Mouse (Mus musculus) CH12.LX (cell line): ENCODE results near the gene Pum1. TPM values are rescaled to one million over a fixed set of nuclear protein-coding genes. Genes with fewer than 3 reads are reported as not detected.

Experiments used
- DNase-seq: peaks from one replicate; pipeline ENCODE4 v3.0.0-alpha.2; 2013; ENCODE audit errors: extremely low read depth
- H3K27ac ChIP-seq: 2 replicates; pipeline ENCODE4 v1.5.1; 2012; ENCODE audit warnings: low read depth, mild to moderate bottlenecking, control low read depth, moderate library complexity; ENCODE audit not compliant: insufficient read depth
- H3K27me3 ChIP-seq: replicated peaks from 2 replicates; pipeline ENCODE3; 2012; ENCODE audit warnings: inconsistent platforms
- H3K36me3 ChIP-seq, 2 experiments: replicated peaks in 1 of 2; 2 replicates each; pipeline versions ENCODE3 to v1.6.1; 2012; ENCODE audit warnings: inconsistent platforms in 1 of 2, low read length in 1 of 2, mild to moderate bottlenecking in 1 of 2, mixed read lengths in 1 of 2, moderate library complexity in 1 of 2; ENCODE audit not compliant: control insufficient read depth in 1 of 2, insufficient read depth in 1 of 2
- H3K4me1 ChIP-seq, 2 experiments: 2 replicates each; pipeline ENCODE4 v1.6.1; 2012; ENCODE audit warnings: inconsistent platforms in 1 of 2, moderate library complexity in 1 of 2; ENCODE audit not compliant: insufficient read depth in 2 of 2, control insufficient read depth in 1 of 2
- H3K4me2 ChIP-seq: 2 replicates; pipeline ENCODE4 v1.6.1; 2012; ENCODE audit warnings: low read depth, mild to moderate bottlenecking, control low read depth; ENCODE audit not compliant: poor library complexity, insufficient read depth, severe bottlenecking
- H3K4me3 ChIP-seq, 3 experiments: fragments of 150-350 bp in 1 of 3; sonication (generic) in 1 of 3; replicated peaks in 1 of 3; 2 replicates each; pipeline versions ENCODE3 to v1.5.1; 2011 to 2012; ENCODE audit warnings: low read depth in 2 of 3, low read length in 2 of 3, mild to moderate bottlenecking in 2 of 3, moderate library complexity in 2 of 3, control low read depth in 1 of 3, improper control_type of control experiment in 1 of 3, inconsistent platforms in 1 of 3, mixed read lengths in 1 of 3; ENCODE audit not compliant: poor library complexity in 1 of 3
- H3K79me2 ChIP-seq: replicated peaks from 2 replicates; pipeline ENCODE4 v1.6.1; 2012; ENCODE audit warnings: mild to moderate bottlenecking, moderate library complexity; ENCODE audit not compliant: control insufficient read depth, poor library complexity, insufficient read depth, severe bottlenecking; ENCODE audit errors: extremely low read depth
- H3K9ac ChIP-seq: 2 replicates; pipeline ENCODE4 v1.6.1; 2012; ENCODE audit warnings: low read depth, mild to moderate bottlenecking, control low read depth, moderate library complexity; ENCODE audit not compliant: insufficient read depth
- H3K9me3 ChIP-seq: replicated peaks from 2 replicates; pipeline ENCODE3; 2012; ENCODE audit warnings: low read length, inconsistent platforms, mixed read lengths
- BHLHE40 ChIP-seq: IDR thresholded peaks from 2 replicates; pipeline ENCODE4 v1.6.1; 2011; ENCODE audit warnings: mild to moderate bottlenecking, low read depth, low read length, improper control_type of control experiment
- CTCF ChIP-seq, 2 experiments: IDR thresholded peaks in 1 of 2; conservative IDR thresholded peaks in 1 of 2; 2 replicates each; pipeline ENCODE4 v1.5.1; 2011 to 2012; ENCODE audit warnings: low read depth in 2 of 2, low read length in 2 of 2, improper control_type of control experiment in 1 of 2, inconsistent platforms in 1 of 2, mild to moderate bottlenecking in 1 of 2, moderate library complexity in 1 of 2
- E2F4 ChIP-seq: IDR thresholded peaks from 2 replicates; pipeline ENCODE4 v1.6.1; 2011; ENCODE audit warnings: low read depth, low read length, improper control_type of control experiment; ENCODE audit not compliant: insufficient replicate concordance
- EP300 ChIP-seq: IDR thresholded peaks from 2 replicates; pipeline ENCODE4 v1.6.1; 2011; ENCODE audit warnings: low read length, improper control_type of control experiment
- ETS1 ChIP-seq: conservative IDR thresholded peaks from 2 replicates; pipeline ENCODE4 v1.6.1; 2012; ENCODE audit warnings: low read depth, mild to moderate bottlenecking, inconsistent platforms, low read length, improper control_type of control experiment, moderate library complexity
- GABPA ChIP-seq: IDR thresholded peaks from 2 replicates; pipeline ENCODE4 v1.6.1; 2012; ENCODE audit warnings: low read depth, low read length, improper control_type of control experiment, inconsistent platforms; ENCODE audit not compliant: insufficient replicate concordance
- HCFC1 ChIP-seq: IDR thresholded peaks from 2 replicates; pipeline ENCODE4 v1.6.1; 2012; ENCODE audit warnings: low read depth, mild to moderate bottlenecking, inconsistent platforms, low read length, improper control_type of control experiment
- IRF4 ChIP-seq: IDR thresholded peaks from 2 replicates; pipeline ENCODE4 v1.6.1; 2014; ENCODE audit warnings: low read depth, mild to moderate bottlenecking, inconsistent platforms, low read length, improper control_type of control experiment
- KAT2A ChIP-seq: IDR thresholded peaks from 2 replicates; pipeline ENCODE4 v1.6.1; 2012; ENCODE audit warnings: low read length, improper control_type of control experiment, inconsistent platforms; ENCODE audit not compliant: insufficient replicate concordance
- MAZ ChIP-seq: IDR thresholded peaks from 2 replicates; pipeline ENCODE4 v1.6.1; 2012; ENCODE audit warnings: low read depth, mild to moderate bottlenecking, inconsistent platforms, low read length, improper control_type of control experiment, moderate library complexity
- MXI1 ChIP-seq: IDR thresholded peaks from 2 replicates; pipeline ENCODE4 v1.6.1; 2011; ENCODE audit warnings: mild to moderate bottlenecking, low read depth, low read length, improper control_type of control experiment
- NRF1 ChIP-seq: IDR thresholded peaks from 2 replicates; pipeline ENCODE4 v1.6.1; 2014; ENCODE audit warnings: low read depth, mild to moderate bottlenecking, inconsistent platforms, low read length, improper control_type of control experiment, moderate library complexity
- PAX5 ChIP-seq: IDR thresholded peaks from 2 replicates; pipeline ENCODE4 v1.6.1; 2012; ENCODE audit warnings: low read length, inconsistent platforms, mixed read lengths
- POLR2AphosphoS2 ChIP-seq: IDR thresholded peaks from 2 replicates; pipeline ENCODE4 v1.6.1; 2011; ENCODE audit warnings: low read depth, low read length, improper control_type of control experiment
- RAD21 ChIP-seq: IDR thresholded peaks from 2 replicates; pipeline ENCODE4 v1.6.1; 2011; ENCODE audit warnings: low read depth, mild to moderate bottlenecking, low read length, improper control_type of control experiment, moderate library complexity
- RCOR1 ChIP-seq: conservative IDR thresholded peaks from 2 replicates; pipeline ENCODE4 v1.6.1; 2012; ENCODE audit warnings: low read depth, mild to moderate bottlenecking, inconsistent platforms, low read length, improper control_type of control experiment
- SIN3A ChIP-seq: IDR thresholded peaks from 2 replicates; pipeline ENCODE4 v1.6.1; 2012; ENCODE audit warnings: low read length, improper control_type of control experiment, inconsistent platforms
- SMC3 ChIP-seq: IDR thresholded peaks from 2 replicates; pipeline ENCODE4 v1.6.1; 2011; ENCODE audit warnings: low read depth, low read length, improper control_type of control experiment
- TBP ChIP-seq: conservative IDR thresholded peaks from 2 replicates; pipeline ENCODE4 v1.6.1; 2011; ENCODE audit warnings: low read depth, low read length, improper control_type of control experiment
- TCF12 ChIP-seq: IDR thresholded peaks from 2 replicates; pipeline ENCODE4 v1.6.1; 2014; ENCODE audit warnings: low read depth, mild to moderate bottlenecking, inconsistent platforms, low read length, improper control_type of control experiment
- UBTF ChIP-seq: IDR thresholded peaks from 2 replicates; pipeline ENCODE4 v1.6.1; 2012; ENCODE audit warnings: low read depth, mild to moderate bottlenecking, inconsistent platforms, low read length, improper control_type of control experiment, moderate library complexity
- ZKSCAN1 ChIP-seq: IDR thresholded peaks from 2 replicates; pipeline ENCODE4 v1.6.1; 2012; ENCODE audit warnings: low read depth, inconsistent platforms, low read length, improper control_type of control experiment, borderline replicate concordance
- ZNF384 ChIP-seq: IDR thresholded peaks from 2 replicates; pipeline ENCODE4 v1.6.1; 2012; ENCODE audit warnings: low read depth, low read length, improper control_type of control experiment, inconsistent platforms
- dilution Hi-C: fragments of 300-500 bp; cut with MboI; formaldehyde crosslinking; loops from 2 replicates; pipeline ENCODE4 v1.14.3; 2020; ENCODE audit warnings: low sequenced_read_pairs; ENCODE audit not compliant: extremely low pct_unique_long_range_greater_than_20kb, extremely low pct_ligation_motif_present
- in situ Hi-C: fragments of 300-500 bp; cut with MboI; formaldehyde crosslinking; loops from 3 replicates; pipeline ENCODE4 v1.14.3; 2019; ENCODE audit warnings: low sequenced_read_pairs, low pct_ligation_motif_present, low pct_unique_long_range_greater_than_20kb, mixed read lengths
- polyA plus RNA-seq: library from polyadenylated mRNA; unstranded; fragments of >175 nt; gene quantifications from 2 replicates; pipeline ENCODE4 v1.2.1, GENCODE M21; 2012; ENCODE audit warnings: low read depth; ENCODE audit not compliant: insufficient read length
- total RNA-seq, 2 experiments: library from RNA; depleted of rRNA; stranded (reverse); fragments of 300-350 nt in 1 of 2; fragments of >200 nt in 1 of 2; gene quantifications; 2 replicates each; pipeline ENCODE4 v1.2.3; 2012 to 2014

Gene Pum1
- total and polyA plus RNA-seq, 3 experiments = 17.1 to 41.0 (median 38.0) TPM

DNA sequence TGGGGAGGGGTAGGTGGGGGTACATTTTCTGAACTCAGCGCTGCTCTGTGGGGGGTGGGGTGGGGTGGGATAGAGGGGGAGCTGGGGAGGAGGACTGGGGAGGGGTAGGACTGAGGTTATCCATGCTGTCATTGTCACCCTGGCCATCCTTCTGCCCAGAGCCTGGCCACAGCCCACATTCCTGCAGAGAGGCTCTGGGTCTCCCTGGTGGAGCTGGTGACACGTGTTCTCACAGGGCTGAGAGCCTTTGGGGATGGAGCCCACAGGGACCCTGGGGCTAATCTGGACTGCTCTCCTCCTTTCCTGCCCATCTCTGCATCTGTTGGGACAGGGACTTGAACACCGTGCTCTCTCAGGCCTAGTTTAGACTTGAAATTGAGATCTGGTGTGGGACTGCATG is 147.7 kb downstream of the Pum1 start:
- H3K9me3 ChIP-seq = no peaks in the 10 kb centered on the region
- dilution Hi-C loops (no loop called here), in situ Hi-C loops (no loop called here)
- H3K27me3 ChIP-seq = peaks cover 77% of the 10 kb centered on the region
- no peak for DNase-seq
- H3K36me3 ChIP-seq = no peaks in the 10 kb centered on the region
- TF ChIP-seq IRF4 (no peak), SMC3 (no peak), ETS1 (no peak), HCFC1 (no peak), ZNF384 (no peak), RCOR1 (no peak), MXI1 (no peak), KAT2A (no peak), GABPA (no peak), UBTF (no peak), CTCF (conservative IDR thresholded peaks at IDR 0.05 in 1 of 2, IDR thresholded peaks at IDR 0.05 in 1 of 2; ENCODE audit: low read depth in 2 of 2, low read length in 2 of 2) (no peak), TCF12 (no peak)
- H3K79me2 ChIP-seq = no peaks in the 10 kb centered on the region
- no peak overlapping the region for H3K4me3 ChIP-seq
- no peak overlapping the region for H3K9ac ChIP-seq
- no peak overlapping the region for H3K27ac ChIP-seq
- no peak overlapping the region for H3K4me2 ChIP-seq
- no peaks in the 10 kb centered on the region for H3K4me1 ChIP-seq

DNA sequence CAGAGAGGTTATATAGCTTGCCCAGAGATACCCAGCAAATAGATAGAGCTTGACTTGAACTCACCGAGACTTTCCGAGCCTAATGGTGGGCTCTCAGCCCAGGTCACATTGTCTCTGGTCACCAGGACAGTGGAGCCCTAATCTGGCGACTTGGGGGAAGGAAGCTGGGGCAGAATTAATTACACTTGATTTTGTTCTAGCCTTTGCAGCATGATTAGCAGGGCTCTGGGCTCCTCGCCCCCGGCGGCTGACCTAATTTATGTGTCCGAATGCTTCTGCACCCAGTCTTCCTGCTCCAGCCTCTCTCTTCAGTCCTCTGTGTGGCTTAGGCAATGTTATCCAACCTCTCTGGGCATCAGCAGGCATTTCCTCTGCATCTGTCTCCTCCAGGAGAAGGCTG is 148.3 kb downstream of the Pum1 start:
- dilution Hi-C loops = no loop called here
- no peak for DNase-seq
- in situ Hi-C loops = no loop called here
- H3K4me1 ChIP-seq = no peaks in the 10 kb centered on the region
- H3K27me3 ChIP-seq = peaks cover 81% of the 10 kb centered on the region
- no peak overlapping the region for H3K4me2 ChIP-seq
- H3K36me3 ChIP-seq = no peaks in the 10 kb centered on the region
- H3K9me3 ChIP-seq = no peaks in the 10 kb centered on the region
- H3K9ac ChIP-seq = no peak overlapping the region
- no peak overlapping the region for H3K4me3 ChIP-seq
- TF ChIP-seq MAZ (no peak), CTCF (conservative IDR thresholded peaks at IDR 0.05 in 1 of 2, IDR thresholded peaks at IDR 0.05 in 1 of 2; ENCODE audit: low read depth in 2 of 2, low read length in 2 of 2) (no peak), HCFC1 (no peak), RAD21 (no peak), BHLHE40 (no peak), NRF1 (no peak), GABPA (no peak), TBP (no peak), KAT2A (no peak), EP300 (no peak), PAX5 (no peak), SIN3A (no peak), POLR2AphosphoS2 (no peak), ZKSCAN1 (no peak), E2F4 (no peak)
- no peaks in the 10 kb centered on the region for H3K79me2 ChIP-seq
- no peak overlapping the region for H3K27ac ChIP-seq
